Mouse (Mus musculus): Measurements from ENCODE around the gene Nvl.

- TF ChIP-seq ZMIZ1 (IDR thresholded peaks at IDR 0.05; ENCODE audit: low read depth, low read length) (no peak), CTCF (conservative IDR thresholded peaks at IDR 0.05 in 1 of 2, IDR thresholded peaks at IDR 0.05 in 1 of 2; ENCODE audit: low read depth in 2 of 2, low read length in 2 of 2) (no peak), EP300 (IDR thresholded peaks at IDR 0.05; ENCODE audit: low read length) (no peak)
These were observed 7.5 kb upstream of the Nvl start for GRCm38 (mm10) chr1:181151541-181151940.
